Mouse (Mus musculus) NIH3T3 (cell line): Measurements from ENCODE around the gene Tbxas1.
A peak's percentile ranks its signal among the peaks of the same experiment; 100 is the strongest.

ENCODE experiments used
- DNase-seq: peaks from one replicate; pipeline ENCODE4 v3.0.0-alpha.2; 2012; ENCODE audit warnings: low read depth

Tbxas1 gene

DNA sequence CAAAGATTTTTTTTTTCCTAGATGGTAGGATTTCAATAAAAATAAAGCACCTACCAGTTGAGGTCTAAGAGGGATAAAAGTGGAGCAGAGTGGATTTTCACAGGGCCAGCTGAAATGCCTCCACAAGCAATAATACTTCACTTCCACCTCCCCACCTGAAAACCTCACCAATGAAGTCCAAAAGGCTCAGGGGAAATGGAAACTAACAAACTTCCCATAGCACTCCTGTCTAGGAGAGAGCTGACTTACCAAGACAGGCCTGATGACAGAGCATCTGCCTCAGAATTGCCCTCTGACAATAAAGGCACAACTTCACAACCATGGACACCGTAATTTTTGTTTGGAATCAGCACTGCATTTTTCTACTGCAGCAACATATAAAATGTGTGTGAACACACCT lies 15.4 kb upstream of the Tbxas1 start:
- no peak for DNase-seq

DNA sequence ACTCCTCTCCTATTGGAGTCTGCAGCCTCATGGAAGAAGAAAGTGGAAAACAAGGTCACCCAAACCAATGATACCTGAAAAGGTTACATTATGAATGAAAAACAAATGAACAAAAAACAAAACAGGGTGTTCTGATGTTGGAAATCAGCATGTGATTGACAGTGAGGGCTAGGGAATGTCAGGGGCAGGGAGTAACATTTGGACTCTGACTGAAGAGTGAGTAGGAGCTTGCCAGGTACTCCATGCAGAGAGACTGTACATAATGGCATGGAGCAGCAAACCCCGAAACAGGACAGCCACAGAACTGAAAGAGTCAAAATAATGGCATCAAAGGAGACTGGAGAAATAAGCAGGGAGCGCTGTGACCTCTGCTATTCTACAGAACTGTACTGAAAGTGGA lies 14.9 kb upstream of the Tbxas1 start:
- no peak for DNase-seq

GRCm38 (mm10) chr6:38863595-38863994 lies 11.6 kb upstream of the Tbxas1 start:
- DNase-seq = no peak

DNA sequence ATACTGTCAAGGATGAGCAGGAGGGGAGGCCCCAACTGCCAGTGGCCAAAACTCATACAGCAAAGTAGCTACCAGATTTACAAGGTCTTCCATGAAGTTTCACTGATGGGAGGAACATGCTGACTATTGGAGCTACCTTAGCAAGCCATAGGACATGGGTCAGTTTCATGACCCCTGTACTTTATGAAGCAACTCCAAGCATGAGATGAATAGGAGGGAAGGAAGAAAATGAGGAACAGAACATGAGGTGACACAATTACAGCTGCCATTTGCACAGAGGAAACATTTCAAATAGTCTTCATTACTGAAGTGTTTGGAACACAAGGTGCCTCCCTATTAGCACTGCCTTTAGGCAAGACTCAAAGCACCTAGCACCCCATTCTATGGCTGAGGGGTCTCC lies 9.4 kb upstream of the Tbxas1 start:
- no peak for DNase-seq

- no peak for DNase-seq
Observed at GRCm38 (mm10) chr6:38866357-38866756, 8.8 kb upstream of the Tbxas1 start.

GRCm38 (mm10) chr6:38866761-38867160 lies 8.4 kb upstream of the Tbxas1 start:
- DNase-seq = no peak

DNA sequence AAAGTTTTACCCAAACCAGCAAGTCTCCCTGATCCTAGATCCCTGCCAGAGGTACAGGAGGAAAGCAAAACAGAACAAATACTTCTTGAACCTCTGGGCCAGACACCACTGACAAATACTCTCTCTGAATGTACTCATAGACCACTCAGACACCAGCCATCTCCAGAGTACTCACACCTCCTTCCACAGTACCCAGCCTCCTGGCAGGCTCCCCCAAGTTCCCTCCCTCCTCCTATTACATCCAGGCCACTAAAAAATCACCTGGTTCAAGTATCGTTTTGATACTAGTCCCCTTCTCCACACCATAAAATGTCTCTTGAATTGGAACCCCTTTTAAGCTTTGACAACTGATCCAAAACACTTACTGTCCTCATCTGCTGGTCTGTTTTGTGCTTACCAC lies 7.9 kb upstream of the Tbxas1 start:
- DNase-seq = no peak

DNA sequence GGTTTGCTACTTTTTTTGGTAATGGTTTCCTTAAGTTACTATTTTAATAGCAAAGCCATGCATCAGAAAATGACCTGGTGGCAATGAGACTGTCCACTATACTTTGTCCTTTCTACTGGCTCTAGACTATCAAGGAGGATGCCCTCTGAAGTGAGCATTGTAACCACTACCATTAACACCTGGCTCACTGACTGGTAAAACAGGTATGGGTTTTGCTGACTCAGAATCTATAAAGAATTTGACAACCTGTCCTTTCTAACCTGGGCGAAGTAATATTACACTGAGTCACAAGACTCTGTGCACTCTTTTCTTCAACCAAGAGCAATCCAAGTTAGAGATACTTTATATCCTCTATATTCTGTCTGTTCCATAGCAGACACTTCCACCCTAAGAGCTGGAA lies 6.2 kb upstream of the Tbxas1 start:
- no peak for DNase-seq

- no peak for DNase-seq
Observed at GRCm38 (mm10) chr6:38870070-38870469, 5.1 kb upstream of the Tbxas1 start.

GRCm38 (mm10) chr6:38871051-38871450 lies 4.2 kb upstream of the Tbxas1 start:
- DNase-seq = no peak

GRCm38 (mm10) chr6:38873316-38873715 lies 1.9 kb upstream of the Tbxas1 start:
- DNase-seq = no peak

DNA sequence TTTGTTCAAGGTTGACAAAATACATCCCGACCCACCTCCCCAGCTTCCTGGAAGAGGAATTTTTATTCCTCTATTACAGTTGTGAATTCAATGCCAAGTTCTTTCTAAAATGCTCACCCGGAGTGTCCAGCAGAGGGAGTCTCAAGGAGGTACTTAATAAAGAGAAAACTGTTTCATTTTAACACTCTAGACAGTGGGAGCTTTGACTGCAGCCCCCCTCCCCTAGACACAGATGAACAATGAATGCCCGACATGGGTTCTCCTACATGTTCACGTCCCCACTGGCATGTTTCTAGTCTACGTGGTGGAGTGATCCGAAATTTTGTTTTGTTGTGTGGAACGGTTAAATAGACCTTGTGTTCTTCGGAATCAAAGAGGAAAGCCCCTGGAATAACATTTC lies 1.2 kb upstream of the Tbxas1 start:
- peak; percentile 91 for DNase-seq

- DNase-seq = peak; percentile 64
Observed at GRCm38 (mm10) chr6:38874565-38875257, 493 bp upstream of the Tbxas1 start.

- peak; percentile 95 for DNase-seq
Observed at GRCm38 (mm10) chr6:38876071-38876911, 1.1 kb downstream of the Tbxas1 start, which contains the start of gene Hipk2. Gene Hipk2 (minus strand): TSS chr6:38876165.

DNA sequence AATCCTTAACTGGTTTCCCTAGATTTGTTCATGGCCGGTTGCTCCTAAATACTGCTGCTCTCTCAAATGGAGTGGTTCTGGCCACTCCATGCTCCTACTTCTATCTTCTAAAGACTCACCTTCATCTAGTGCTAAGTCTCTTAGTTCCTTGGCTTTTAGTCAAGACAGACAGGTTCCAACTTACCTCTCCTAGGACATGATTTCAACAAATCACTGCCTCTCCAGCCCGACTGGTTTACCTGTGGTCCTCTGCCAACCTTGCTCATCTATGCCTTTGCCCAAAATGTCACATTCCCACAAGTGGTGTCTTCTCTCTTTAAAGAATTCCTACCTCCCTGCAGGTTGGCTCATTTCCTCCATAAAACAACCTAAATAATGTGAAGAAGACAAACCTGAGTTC lies 2.5 kb downstream of the Tbxas1 start:
- no peak for DNase-seq

GRCm38 (mm10) chr6:38881468-38881867 lies 6.3 kb downstream of the Tbxas1 start:
- DNase-seq = no peak

DNA sequence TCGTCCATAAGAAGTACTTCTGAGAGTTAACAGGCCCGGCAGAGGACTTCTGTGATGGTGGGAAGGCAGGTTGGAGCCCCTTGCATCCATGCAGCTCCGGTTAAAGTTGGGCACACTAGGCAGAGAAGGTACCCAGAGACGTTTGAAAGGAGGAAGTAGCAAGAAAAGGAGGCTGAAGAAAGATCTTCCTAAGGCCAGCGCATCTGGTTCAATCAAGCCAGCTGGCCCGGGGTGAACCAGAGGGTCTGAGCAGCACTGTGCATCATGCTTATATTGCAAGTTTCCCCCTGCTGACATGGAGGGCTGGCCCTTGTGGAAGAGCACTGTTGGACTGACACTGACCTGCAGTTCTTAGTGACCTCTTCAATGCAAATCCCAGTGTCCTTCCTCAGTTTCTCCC lies 6.8 kb downstream of the Tbxas1 start:
- DNase-seq = no peak

- peak; percentile 59 for DNase-seq
Observed at GRCm38 (mm10) chr6:38882728-38883171, 7.5 kb downstream of the Tbxas1 start.

DNA sequence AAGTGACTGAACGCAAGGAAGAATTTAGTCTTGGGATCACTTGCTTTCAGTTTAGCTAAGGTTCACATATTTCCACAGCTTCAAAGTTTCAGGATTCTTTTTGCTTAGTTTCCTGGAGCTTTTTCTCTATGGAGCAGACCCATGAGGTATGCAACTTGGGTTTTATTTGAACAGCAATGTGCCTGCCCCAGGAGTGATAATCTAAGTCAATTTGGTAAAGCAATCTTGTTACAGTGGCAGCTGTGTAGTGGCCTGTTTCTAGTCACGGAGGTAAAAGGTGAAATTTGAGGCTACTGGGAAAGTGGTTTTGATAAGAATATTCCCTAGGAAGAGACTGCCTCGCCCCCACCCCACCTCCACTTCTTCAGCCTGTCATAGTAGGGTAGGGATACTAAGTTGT lies 9.3 kb downstream of the Tbxas1 start:
- DNase-seq = no peak

GRCm38 (mm10) chr6:38885132-38885531 lies 9.9 kb downstream of the Tbxas1 start:
- no peak for DNase-seq

GRCm38 (mm10) chr6:38887436-38887835 lies 12.2 kb downstream of the Tbxas1 start:
- no peak for DNase-seq

DNA sequence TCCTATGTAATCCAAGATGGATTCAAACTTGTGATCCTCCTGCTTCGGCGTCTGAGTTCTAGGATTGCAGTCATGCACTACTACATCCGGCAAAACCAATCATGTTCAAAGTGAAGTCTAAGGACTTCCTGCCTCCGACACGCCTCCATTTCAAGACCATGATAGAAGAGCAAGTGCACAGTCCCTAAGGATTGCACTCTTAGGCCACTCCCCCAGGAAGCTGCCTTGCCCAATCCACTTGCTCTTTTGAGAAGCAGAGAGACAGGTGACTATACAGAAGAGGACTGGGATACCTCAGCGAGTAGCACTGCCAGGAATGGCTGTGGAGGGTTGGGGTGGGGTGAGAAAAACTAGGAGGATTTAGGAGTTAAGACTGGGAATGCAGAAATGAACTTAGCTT lies 14.0 kb downstream of the Tbxas1 start:
- DNase-seq = no peak

DNA sequence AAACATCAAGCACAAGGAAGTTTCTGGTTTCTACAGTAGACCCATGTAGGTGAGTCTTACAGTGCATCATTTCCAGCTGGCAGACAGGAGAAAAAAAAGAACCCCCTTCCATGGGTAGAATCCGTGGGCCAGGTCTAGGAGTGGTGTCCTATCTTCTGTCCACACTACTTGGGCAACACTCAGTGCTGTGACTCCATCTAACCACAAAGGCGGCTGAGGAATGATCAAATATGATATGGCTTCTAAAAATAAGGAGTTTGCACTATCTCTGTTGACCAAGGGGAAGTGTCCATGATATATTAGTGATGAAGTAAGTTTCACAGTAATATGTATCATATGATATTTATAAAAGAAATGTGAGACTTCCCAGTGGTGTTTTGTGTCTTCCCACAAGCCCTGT lies 16.8 kb downstream of the Tbxas1 start:
- DNase-seq = no peak
